Mouse (Mus musculus): ENCODE measurements at regions not wholly inside any gene's neighbourhood (a gene's known extent, or its start where the extent isn't known, plus 50 kb on each side); places are given as distances from the start of the nearest gene placed in this dataset.

- no peak for TF ChIP-seq POLR2A (IDR thresholded peaks at IDR 0.05; ENCODE audit: low read depth, low read length)
- TF ChIP-seq CTCF (IDR thresholded peaks at IDR 0.05; ENCODE audit: extremely low read depth, insufficient read length, insufficient replicate concordance, low read depth, low read length): no peak
Measured at GRCm38 (mm10) chr9:46538616-46539015, 218.8 kb upstream of the 4931429L15Rik start.

Measured in small intestine, adult 2 months (tissue).